Mouse (Mus musculus) ES-Bruce4 (cell line): ENCODE data around the gene Adam1b.

Experiments
- CTCF ChIP-seq: IDR thresholded peaks from one replicate; pipeline ENCODE4 v1.8.1; 2011; ENCODE audit warnings: low read depth, low read length
- POLR2A ChIP-seq: IDR thresholded peaks from one replicate; pipeline ENCODE4 v1.8.1; 2011; ENCODE audit warnings: low read length; ENCODE audit not compliant: insufficient read depth

GRCm38 (mm10) chr5:121534521-121534920 lies 31.3 kb upstream of the Adam1b start:
- TF ChIP-seq CTCF (peak; percentile 42), POLR2A (no peak)
